Mouse (Mus musculus): Measurements from ENCODE around the gene Fam118a. TPM values are rescaled to one million over a fixed set of nuclear protein-coding genes. Genes with fewer than 3 reads are reported as not detected.

The Fam118a gene
- polyA plus RNA-seq, 1 experiment from 2014 or later, result 23.2 TPM

DNA sequence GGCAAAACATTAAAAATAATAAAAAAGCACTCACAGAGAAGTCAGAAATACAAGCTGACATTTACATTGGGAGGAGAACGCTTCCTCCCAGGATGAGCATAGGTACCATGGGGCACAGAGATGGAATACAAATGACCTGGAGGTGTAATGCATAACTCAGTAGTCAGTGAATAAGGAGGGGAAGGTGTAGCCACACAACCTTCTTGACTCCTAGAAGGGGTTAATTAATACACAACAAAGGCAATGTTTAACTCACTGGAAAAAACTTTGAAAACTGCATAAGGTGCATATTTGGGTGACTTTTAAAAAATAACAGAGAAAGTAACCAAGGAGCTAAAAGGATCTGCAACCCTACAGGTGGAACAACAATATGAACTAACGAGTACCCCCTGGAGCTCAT, 43.9 kb downstream of the Fam118a start:
- Histone ChIP-seq H3K36me3 (ENCODE audit: control insufficient read depth, insufficient read depth, low read length) (no peaks in the 10 kb centered on the region), H3K4me3 (ENCODE audit: low read length) (no peak overlapping the region), H3K9ac (ENCODE audit: low read depth, low read length) (no peak overlapping the region), H3K9me3 (ENCODE audit: control insufficient read depth, low read length) (no peaks in the 10 kb centered on the region), H3K4me2 (replicated peaks; ENCODE audit: low read depth, low read length) (no peak overlapping the region), H3K27ac (ENCODE audit: low read depth, low read length) (no peak overlapping the region), H3K27me3 (ENCODE audit: control insufficient read depth, insufficient read depth, low read length) (no peaks in the 10 kb centered on the region), H3K4me1 (ENCODE audit: control insufficient read depth, insufficient read depth, low read length) (no peaks in the 10 kb centered on the region)
- no peak for ATAC-seq (ENCODE audit: low FRiP score, low TSS enrichment)
- 83% methylated on average over 2 of the region's 2 CpGs for WGBS

DNA sequence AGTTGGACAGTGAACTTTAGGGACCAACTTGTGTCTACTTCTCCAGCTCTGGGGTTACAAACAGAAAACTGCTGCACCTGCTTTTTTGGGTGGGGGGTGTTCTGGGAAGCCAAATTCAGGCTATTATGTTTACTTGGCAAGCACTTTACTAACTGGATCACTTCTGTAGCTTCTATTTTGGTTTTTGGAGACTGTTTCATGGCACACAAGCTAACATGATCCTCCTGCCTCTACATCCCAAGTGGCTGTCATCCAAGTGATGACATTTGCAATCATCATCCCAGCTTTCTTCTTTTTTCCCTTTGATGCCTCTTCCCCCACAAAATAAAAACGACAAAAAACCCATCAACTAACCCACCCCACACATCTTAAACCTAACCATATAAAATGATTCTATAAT, 56.9 kb downstream of the Fam118a start:
- H3K4me2 ChIP-seq (replicated peaks; ENCODE audit: low read depth, low read length), result no peak overlapping the region
- no peak overlapping the region for H3K4me3 ChIP-seq (ENCODE audit: low read length)
- no peaks in the 10 kb centered on the region for H3K4me1 ChIP-seq (ENCODE audit: control insufficient read depth, insufficient read depth, low read length)
- H3K27me3 ChIP-seq (ENCODE audit: control insufficient read depth, insufficient read depth, low read length), result no peaks in the 10 kb centered on the region
- no peak overlapping the region for H3K27ac ChIP-seq (ENCODE audit: low read depth, low read length)
- WGBS, result 74% methylated on average over 1 of the region's 1 CpGs
- no peaks in the 10 kb centered on the region for H3K36me3 ChIP-seq (ENCODE audit: control insufficient read depth, insufficient read depth, low read length)
- no peak for ATAC-seq (ENCODE audit: low FRiP score, low TSS enrichment)
- H3K9ac ChIP-seq (ENCODE audit: low read depth, low read length), result no peak overlapping the region
- no peaks in the 10 kb centered on the region for H3K9me3 ChIP-seq (ENCODE audit: control insufficient read depth, low read length)

Other genes starting within 250 kb of the Fam118a start
- 1.1 and 1.8 TPM in 2 replicates for gene Phf21b, start 172.9 kb upstream of the Fam118a start, polyA plus RNA-seq (2014; fragmentation: Nextera tagmentation; extraction: Ambion mirVana)
- 0.60 and 0.74 TPM in 2 replicates for gene Gm29666, start 108.9 kb upstream of the Fam118a start, polyA plus RNA-seq (2014; fragmentation: Nextera tagmentation; extraction: Ambion mirVana)
- gene Nup50, start 105.5 kb upstream of the Fam118a start, polyA plus RNA-seq (2014; fragmentation: Nextera tagmentation; extraction: Ambion mirVana), result 23.8 and 50.8 TPM in 2 replicates
- 6.6 TPM in 2 replicates for gene 5031439G07Rik, start 40.4 kb upstream of the Fam118a start, polyA plus RNA-seq (2014; fragmentation: Nextera tagmentation; extraction: Ambion mirVana)
- gene Upk3a, start 11.8 kb upstream of the Fam118a start, polyA plus RNA-seq (2014; fragmentation: Nextera tagmentation; extraction: Ambion mirVana), result 11.9 and 12.6 TPM in 2 replicates
- gene Smc1b, start 103.0 kb downstream of the Fam118a start, polyA plus RNA-seq (2014; fragmentation: Nextera tagmentation; extraction: Ambion mirVana), result 0.19 and 0.22 TPM in 2 replicates
- 0.19 and 0.69 TPM in 2 replicates for gene Ribc2, start 103.1 kb downstream of the Fam118a start, polyA plus RNA-seq (2014; fragmentation: Nextera tagmentation; extraction: Ambion mirVana)
- 174 and 188 TPM in 2 replicates for gene Fbln1, start 177.0 kb downstream of the Fam118a start, polyA plus RNA-seq (2014; fragmentation: Nextera tagmentation; extraction: Ambion mirVana)

Measured in kidney, embryonic 14.5 days (tissue).